Mouse (Mus musculus): ENCODE measurements at regions not wholly inside any gene's neighbourhood (a gene's known extent, or its start where the extent isn't known, plus 50 kb on each side); places are given as distances from the start of the nearest gene placed in this dataset.

- ATAC-seq (ENCODE audit: low FRiP score): no peak
- no peak overlapping the region for H3K9ac ChIP-seq
- H3K4me2 ChIP-seq: no peak overlapping the region
- no peak overlapping the region for H3K27ac ChIP-seq
- no peaks in the 10 kb centered on the region for H3K36me3 ChIP-seq
- WGBS: 90% methylated on average over 3 of the region's 3 CpGs
- no peaks in the 10 kb centered on the region for H3K9me3 ChIP-seq
- H3K4me1 ChIP-seq (replicated peaks): no peaks in the 10 kb centered on the region
- H3K27me3 ChIP-seq: no peaks in the 10 kb centered on the region
- H3K4me3 ChIP-seq: no peak overlapping the region
These were observed 125.9 kb upstream of the Cdkn2b start for GRCm38 (mm10) chr4:89436764-89437163.

GRCm38 (mm10) chr4:89434152-89434551 lies 123.3 kb upstream of the Cdkn2b start:
- Histone ChIP-seq H3K4me2 (no peak overlapping the region), H3K9me3 (no peaks in the 10 kb centered on the region), H3K27ac (no peak overlapping the region), H3K4me3 (no peak overlapping the region), H3K9ac (no peak overlapping the region), H3K4me1 (replicated peaks) (no peaks in the 10 kb centered on the region), H3K27me3 (no peaks in the 10 kb centered on the region), H3K36me3 (no peaks in the 10 kb centered on the region)
- no peak for ATAC-seq (ENCODE audit: low FRiP score)
- WGBS: 88% methylated on average over 3 of the region's 3 CpGs

GRCm38 (mm10) chr4:89433528-89433927 lies 122.7 kb upstream of the Cdkn2b start:
- no peaks in the 10 kb centered on the region for H3K27me3 ChIP-seq
- H3K9me3 ChIP-seq: no peaks in the 10 kb centered on the region
- ATAC-seq (ENCODE audit: low FRiP score): no peak
- H3K4me2 ChIP-seq: no peak overlapping the region
- H3K4me3 ChIP-seq: no peak overlapping the region
- no peak overlapping the region for H3K27ac ChIP-seq
- no peaks in the 10 kb centered on the region for H3K4me1 ChIP-seq (replicated peaks)
- no peak overlapping the region for H3K9ac ChIP-seq
- 80% methylated on average over 5 of the region's 5 CpGs for WGBS
- H3K36me3 ChIP-seq: no peaks in the 10 kb centered on the region

- H3K4me1 ChIP-seq (replicated peaks): no peaks in the 10 kb centered on the region
- no peak overlapping the region for H3K4me3 ChIP-seq
- ATAC-seq (ENCODE audit: low FRiP score): no peak
- H3K9me3 ChIP-seq: no peaks in the 10 kb centered on the region
- WGBS: 81% methylated on average over 6 of the region's 6 CpGs
- H3K9ac ChIP-seq: no peak overlapping the region
- no peak overlapping the region for H3K27ac ChIP-seq
- H3K27me3 ChIP-seq: no peaks in the 10 kb centered on the region
- no peaks in the 10 kb centered on the region for H3K36me3 ChIP-seq
- H3K4me2 ChIP-seq: no peak overlapping the region
These were observed 120.7 kb upstream of the Cdkn2b start for GRCm38 (mm10) chr4:89431520-89431919.

- 73% methylated on average over 1 of the region's 1 CpGs for WGBS
- Histone ChIP-seq H3K4me3 (no peak overlapping the region), H3K27ac (no peak overlapping the region), H3K4me1 (replicated peaks) (no peaks in the 10 kb centered on the region), H3K9ac (no peak overlapping the region), H3K4me2 (no peak overlapping the region), H3K27me3 (no peaks in the 10 kb centered on the region), H3K36me3 (no peaks in the 10 kb centered on the region), H3K9me3 (no peaks in the 10 kb centered on the region)
- ATAC-seq (ENCODE audit: low FRiP score): no peak
These were observed 117.6 kb upstream of the Cdkn2b start for GRCm38 (mm10) chr4:89428465-89428864.

- no peaks in the 10 kb centered on the region for H3K9me3 ChIP-seq
- H3K4me3 ChIP-seq: no peak overlapping the region
- no peak overlapping the region for H3K27ac ChIP-seq
- H3K4me1 ChIP-seq (replicated peaks): no peaks in the 10 kb centered on the region
- no peak overlapping the region for H3K4me2 ChIP-seq
- H3K27me3 ChIP-seq: no peaks in the 10 kb centered on the region
- H3K36me3 ChIP-seq: no peaks in the 10 kb centered on the region
- WGBS: 58% methylated on average over 9 of the region's 9 CpGs
- 0 out of 2 replicates have a peak, but pooled peaks have one; percentile 61 for ATAC-seq (ENCODE audit: low FRiP score)
- no peak overlapping the region for H3K9ac ChIP-seq
These were observed 116.8 kb upstream of the Cdkn2b start for GRCm38 (mm10) chr4:89427345-89428293.

GRCm38 (mm10) chr4:89425916-89426315 lies 115.1 kb upstream of the Cdkn2b start:
- ATAC-seq (ENCODE audit: low FRiP score): no peak
- no peaks in the 10 kb centered on the region for H3K36me3 ChIP-seq
- no peaks in the 10 kb centered on the region for H3K4me1 ChIP-seq (replicated peaks)
- H3K27ac ChIP-seq: no peak overlapping the region
- H3K4me2 ChIP-seq: no peak overlapping the region
- WGBS: 63% methylated on average over 2 of the region's 2 CpGs
- no peaks in the 10 kb centered on the region for H3K9me3 ChIP-seq
- H3K27me3 ChIP-seq: no peaks in the 10 kb centered on the region
- no peak overlapping the region for H3K9ac ChIP-seq
- H3K4me3 ChIP-seq: no peak overlapping the region

- no peaks in the 10 kb centered on the region for H3K4me1 ChIP-seq (replicated peaks)
- H3K4me3 ChIP-seq: no peak overlapping the region
- H3K27ac ChIP-seq: no peak overlapping the region
- no peaks in the 10 kb centered on the region for H3K9me3 ChIP-seq
- ATAC-seq (ENCODE audit: low FRiP score): no peak
- H3K9ac ChIP-seq: no peak overlapping the region
- H3K27me3 ChIP-seq: no peaks in the 10 kb centered on the region
- H3K36me3 ChIP-seq: no peaks in the 10 kb centered on the region
- H3K4me2 ChIP-seq: no peak overlapping the region
- WGBS: 75% methylated on average over 6 of the region's 6 CpGs
These were observed 111.0 kb upstream of the Cdkn2b start for GRCm38 (mm10) chr4:89421694-89422354.

- H3K27me3 ChIP-seq: no peaks in the 10 kb centered on the region
- no peak overlapping the region for H3K27ac ChIP-seq
- H3K4me2 ChIP-seq: no peak overlapping the region
- H3K4me1 ChIP-seq (replicated peaks): no peaks in the 10 kb centered on the region
- no peaks in the 10 kb centered on the region for H3K36me3 ChIP-seq
- WGBS: 86% methylated on average over 5 of the region's 5 CpGs
- ATAC-seq (ENCODE audit: low FRiP score): no peak
- no peak overlapping the region for H3K9ac ChIP-seq
- no peak overlapping the region for H3K4me3 ChIP-seq
- no peaks in the 10 kb centered on the region for H3K9me3 ChIP-seq
These were observed 110.0 kb upstream of the Cdkn2b start for GRCm38 (mm10) chr4:89420868-89421267.

GRCm38 (mm10) chr4:89419507-89419906 lies 108.7 kb upstream of the Cdkn2b start:
- ATAC-seq (ENCODE audit: low FRiP score): no peak
- H3K9ac ChIP-seq: no peak overlapping the region
- no peaks in the 10 kb centered on the region for H3K36me3 ChIP-seq
- no peaks in the 10 kb centered on the region for H3K27me3 ChIP-seq
- no peak overlapping the region for H3K4me2 ChIP-seq
- 91% methylated on average over 7 of the region's 7 CpGs for WGBS
- no peak overlapping the region for H3K27ac ChIP-seq
- H3K9me3 ChIP-seq: no peaks in the 10 kb centered on the region
- no peaks in the 10 kb centered on the region for H3K4me1 ChIP-seq (replicated peaks)
- H3K4me3 ChIP-seq: no peak overlapping the region

- 78% methylated on average over 2 of the region's 2 CpGs for WGBS
- Histone ChIP-seq H3K36me3 (no peaks in the 10 kb centered on the region), H3K9me3 (no peaks in the 10 kb centered on the region), H3K4me2 (no peak overlapping the region), H3K27ac (no peak overlapping the region), H3K9ac (no peak overlapping the region), H3K4me1 (replicated peaks) (no peaks in the 10 kb centered on the region), H3K4me3 (no peak overlapping the region), H3K27me3 (no peaks in the 10 kb centered on the region)
- ATAC-seq (ENCODE audit: low FRiP score): no peak
These were observed 94.9 kb upstream of the Cdkn2b start for GRCm38 (mm10) chr4:89405624-89406167.

- no peak overlapping the region for H3K27ac ChIP-seq
- no peak overlapping the region for H3K4me2 ChIP-seq
- H3K9me3 ChIP-seq: no peaks in the 10 kb centered on the region
- H3K4me3 ChIP-seq: no peak overlapping the region
- 97% methylated on average over 1 of the region's 1 CpGs for WGBS
- no peaks in the 10 kb centered on the region for H3K27me3 ChIP-seq
- no peaks in the 10 kb centered on the region for H3K36me3 ChIP-seq
- no peak overlapping the region for H3K9ac ChIP-seq
- ATAC-seq (ENCODE audit: low FRiP score): no peak
- no peaks in the 10 kb centered on the region for H3K4me1 ChIP-seq (replicated peaks)
These were observed 92.3 kb upstream of the Cdkn2b start for GRCm38 (mm10) chr4:89403151-89403550.

Measured in hindbrain, embryonic 13.5 days (tissue).